Mouse (Mus musculus) kidney, embryonic 14.5 days (tissue): Measurements from ENCODE around the gene Tbc1d13. TPM values are rescaled to one million over a fixed set of nuclear protein-coding genes. Genes with fewer than 3 reads are reported as not detected.

ENCODE experiments used
- ATAC-seq: fragments of 200-750 bp; cut with Nextera tagmentation; 2 replicates; pipeline ENCODE4 v1.8.0; 2017; ENCODE audit warnings: moderate number of reproducible peaks, mild to moderate bottlenecking, moderate TSS enrichment, moderate library complexity; ENCODE audit not compliant: low FRiP score, low TSS enrichment
- H3K27ac ChIP-seq: fragments of 300-500 bp; sonication (generic); 2 replicates; pipeline ENCODE4 v1.5.1; 2014; ENCODE audit warnings: low read depth, mild to moderate bottlenecking, low read length, moderate library complexity, mixed read lengths
- H3K27me3 ChIP-seq: fragments of 300-500 bp; sonication (generic); 2 replicates; pipeline ENCODE4 v1.6.1; 2014; ENCODE audit warnings: mild to moderate bottlenecking, low read length; ENCODE audit not compliant: control insufficient read depth, insufficient read depth
- H3K36me3 ChIP-seq: fragments of 300-500 bp; sonication (generic); 2 replicates; pipeline ENCODE4 v1.6.1; 2014; ENCODE audit warnings: low read length, mixed read lengths; ENCODE audit not compliant: control insufficient read depth, insufficient read depth
- H3K4me1 ChIP-seq: fragments of 300-500 bp; sonication (generic); 2 replicates; pipeline ENCODE4 v1.6.1; 2014; ENCODE audit warnings: low read length, mixed read lengths; ENCODE audit not compliant: control insufficient read depth, insufficient read depth
- H3K4me2 ChIP-seq: fragments of 300-500 bp; sonication (generic); replicated peaks from 2 replicates; pipeline ENCODE4 v1.6.1; 2014; ENCODE audit warnings: low read depth, mild to moderate bottlenecking, low read length
- H3K4me3 ChIP-seq: fragments of 300-500 bp; sonication (generic); 2 replicates; pipeline ENCODE4 v1.5.1; 2014; ENCODE audit warnings: mild to moderate bottlenecking, low read length
- H3K9ac ChIP-seq: fragments of 300-500 bp; sonication (generic); 2 replicates; pipeline ENCODE4 v1.6.1; 2014; ENCODE audit warnings: low read depth, mild to moderate bottlenecking, low read length, moderate library complexity
- H3K9me3 ChIP-seq: fragments of 300-500 bp; sonication (generic); 2 replicates; pipeline ENCODE4 v1.6.1; 2016; ENCODE audit warnings: low read length; ENCODE audit not compliant: control insufficient read depth
- WGBS: fragments of 180-500 bp; shearing (Covaris S2); extraction: QIAGEN DNeasy Blood & Tissue Kit; methylation state at CpG from one replicate; pipeline ENCODE4 v1.1.7; 2014; 5-methylcytosine and 5-hydroxymethylcytosine counted together
- polyA plus RNA-seq: library from polyadenylated mRNA; unstranded; fragments of >200 nt; fragmentation: Nextera tagmentation; extraction: Ambion mirVana; gene quantifications from 2 replicates; pipeline ENCODE4 v1.2.1, GENCODE M21; 2014

The Tbc1d13 gene
- polyA plus RNA-seq, 1 experiment from 2014 or later, result 15.3 TPM

DNA sequence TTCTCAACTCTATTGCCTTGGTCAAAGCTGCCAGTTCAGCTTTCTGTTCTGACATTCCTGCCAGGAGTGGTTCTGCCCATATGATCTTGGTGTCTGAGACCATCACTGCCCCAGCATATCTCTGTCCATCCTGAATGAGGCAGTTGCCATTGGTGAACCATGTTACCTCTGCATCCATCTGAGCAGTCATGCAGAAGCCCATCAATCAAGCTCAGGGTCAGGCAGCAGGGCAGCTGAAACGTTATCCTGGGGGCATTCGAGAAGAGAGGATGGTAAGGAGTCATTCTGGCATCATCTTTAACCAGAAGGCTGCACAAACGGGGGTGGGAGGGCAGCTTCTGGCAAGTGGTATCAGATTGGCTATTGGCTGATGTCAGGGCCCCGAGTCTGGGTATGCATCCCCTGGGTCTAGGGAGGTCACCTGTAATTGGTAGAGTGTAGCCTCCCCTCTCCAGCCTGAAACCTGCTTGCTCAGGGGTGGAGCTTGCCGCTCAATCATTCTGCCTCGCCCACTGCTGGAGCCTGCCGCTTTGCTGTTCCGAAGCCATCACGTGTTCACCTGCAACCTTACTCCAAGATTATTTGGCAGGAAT, 30.9 kb downstream of the Tbc1d13 start:
- H3K4me2 ChIP-seq, result no peak overlapping the region
- H3K4me3 ChIP-seq, result no peak overlapping the region
- 26% methylated on average over 9 of the region's 9 CpGs for WGBS
- H3K4me1 ChIP-seq, result 0 out of 2 replicates have a peak, but pooled peaks cover 3% of the 10 kb centered on the region
- no peak overlapping the region for H3K9ac ChIP-seq
- H3K9me3 ChIP-seq, result peaks cover 15% of the 10 kb centered on the region
- no peak overlapping the region for H3K27ac ChIP-seq
- peak; percentile 65 for ATAC-seq
- H3K36me3 ChIP-seq, result no peaks in the 10 kb centered on the region
- H3K27me3 ChIP-seq, result no peaks in the 10 kb centered on the region

DNA sequence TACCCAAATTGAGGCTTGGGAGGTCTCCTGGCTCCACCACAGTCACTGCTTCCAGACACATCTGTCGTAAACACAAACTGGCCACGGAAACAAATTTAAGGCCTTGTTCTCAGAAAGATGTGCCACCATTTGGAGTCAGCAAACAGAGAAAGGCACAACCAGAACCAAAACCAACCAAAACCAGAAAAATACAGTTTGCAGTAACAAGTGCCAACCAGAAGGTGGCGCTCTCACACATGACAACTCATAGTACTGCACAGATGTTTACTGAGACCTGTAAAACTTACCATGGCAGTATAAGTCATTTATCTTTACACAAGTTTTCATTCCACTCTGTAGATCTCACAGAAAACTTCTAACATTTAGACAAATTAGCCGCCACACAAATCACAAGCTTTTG, 33.1 kb downstream of the Tbc1d13 start:
- Histone ChIP-seq H3K27ac (no peak overlapping the region), H3K4me1 (0 out of 2 replicates have a peak, but pooled peaks cover 3% of the 10 kb centered on the region), H3K27me3 (no peaks in the 10 kb centered on the region), H3K36me3 (no peaks in the 10 kb centered on the region), H3K4me3 (no peak overlapping the region), H3K9ac (no peak overlapping the region), H3K4me2 (no peak overlapping the region), H3K9me3 (peaks cover 15% of the 10 kb centered on the region)
- ATAC-seq, result no peak
- WGBS, result 57% methylated on average over 4 of the region's 4 CpGs

DNA sequence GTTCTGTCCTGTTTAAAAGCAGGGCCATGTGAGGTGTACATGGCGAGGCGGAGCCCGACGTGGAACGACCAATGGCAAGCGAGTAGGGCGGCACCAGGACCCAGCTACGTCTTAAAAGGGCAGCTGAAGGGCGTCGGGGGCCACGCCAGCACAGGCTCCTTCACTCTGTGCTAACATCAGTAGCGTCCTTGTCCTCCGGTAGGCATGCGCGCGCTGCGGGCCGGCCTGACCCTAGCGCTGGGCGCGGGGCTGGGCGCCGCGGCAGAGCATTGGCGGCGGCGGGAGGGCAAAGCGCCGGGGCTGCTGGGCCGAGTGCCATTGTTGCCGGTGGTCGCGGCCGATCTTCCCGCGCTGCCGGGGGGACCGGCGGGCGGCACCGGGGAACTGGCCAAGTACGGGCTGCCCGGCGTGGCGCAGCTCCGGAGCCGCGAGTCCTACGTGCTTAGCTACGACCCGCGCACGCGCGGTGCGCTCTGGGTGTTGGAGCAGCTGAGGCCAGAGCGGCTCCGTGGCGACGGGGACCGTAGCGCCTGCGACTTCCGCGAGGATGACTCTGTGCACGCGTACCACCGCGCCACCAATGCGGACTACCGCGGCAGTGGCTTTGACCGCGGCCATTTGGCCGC, 37.9 kb downstream of the Tbc1d13 start, which contains the start of gene Endog:
TSS of gene Endog (plus strand) at position 123 of the 626 bp plus-strand sequence.
- 1% methylated on average over 71 of the region's 75 CpGs for WGBS
- Histone ChIP-seq H3K4me1 (no peaks in the 10 kb centered on the region), H3K36me3 (peaks cover 39% of the 10 kb centered on the region), H3K27me3 (no peaks in the 10 kb centered on the region), H3K4me3 (peak within 1 kb of the TSS; percentile 65), H3K9ac (peak within 1 kb of the TSS; percentile 79), H3K27ac (peak within 1 kb of the TSS; percentile 73), H3K4me2 (peak within 1 kb of the TSS; percentile 84), H3K9me3 (peaks cover 9% of the 10 kb centered on the region)
- peak; percentile 91 for ATAC-seq

- peak; percentile 20 for ATAC-seq
- Histone ChIP-seq H3K27me3 (no peaks in the 10 kb centered on the region), H3K36me3 (peaks cover 43% of the 10 kb centered on the region)
Observed at GRCm38 (mm10) chr2:30171997-30172382, 38.4 kb downstream of the Tbc1d13 start.

DNA sequence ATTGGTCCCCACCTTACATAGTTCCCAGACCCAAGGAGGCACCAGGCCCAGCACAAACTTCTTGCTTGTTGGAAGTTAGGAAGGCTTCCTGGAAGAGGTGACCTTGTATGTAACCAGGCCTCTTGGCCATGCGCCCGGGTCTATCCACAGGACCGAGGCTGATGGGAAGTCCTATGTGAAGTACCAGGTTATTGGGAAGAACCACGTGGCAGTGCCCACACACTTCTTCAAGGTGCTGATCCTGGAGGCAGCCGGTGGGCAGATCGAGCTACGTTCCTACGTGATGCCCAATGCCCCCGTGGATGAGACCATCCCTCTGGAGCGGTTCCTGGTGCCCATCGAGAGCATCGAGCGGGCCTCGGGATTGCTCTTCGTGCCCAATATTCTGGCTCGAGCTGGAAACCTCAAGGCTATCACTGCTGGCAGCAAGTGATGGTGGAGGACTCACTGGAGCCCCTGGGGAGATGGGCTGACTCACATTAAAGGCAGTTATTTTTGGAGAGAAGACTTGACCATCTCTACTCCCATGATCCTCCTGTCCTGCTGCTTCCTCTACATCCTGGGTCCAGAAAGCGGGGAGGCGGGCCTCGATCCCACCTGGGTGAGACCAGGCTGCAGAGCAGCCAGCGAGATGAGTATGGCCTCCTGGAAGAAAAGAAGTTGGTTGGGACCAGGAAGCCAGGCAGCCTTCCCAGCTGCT, 40.1 kb downstream of the Tbc1d13 start:
- Histone ChIP-seq H3K27ac (no peak overlapping the region), H3K9me3 (0 out of 2 replicates have a peak, but pooled peaks cover 3% of the 10 kb centered on the region), H3K4me1 (peaks cover 8% of the 10 kb centered on the region), H3K9ac (no peak overlapping the region), H3K36me3 (peaks cover 43% of the 10 kb centered on the region), H3K27me3 (no peaks in the 10 kb centered on the region), H3K4me3 (no peak overlapping the region), H3K4me2 (no peak overlapping the region)
- WGBS, result 95% methylated on average over 20 of the region's 20 CpGs
- no peak for ATAC-seq

More at GRCm38 (mm10) chr2:30171997-30172382, 38.4 kb downstream of the Tbc1d13 start:
- WGBS, result 1% methylated on average over 19 of the region's 19 CpGs
- 0 out of 2 replicates have a peak, but pooled peaks cover 1% of the 10 kb centered on the region for H3K4me1 ChIP-seq
- no peak overlapping the region for H3K27ac ChIP-seq
- H3K4me2 ChIP-seq, result peak overlapping the region; percentile 84
- H3K9me3 ChIP-seq, result peaks cover 4% of the 10 kb centered on the region
- peak overlapping the region; percentile 79 for H3K9ac ChIP-seq
- peak overlapping the region; percentile 65 for H3K4me3 ChIP-seq

DNA sequence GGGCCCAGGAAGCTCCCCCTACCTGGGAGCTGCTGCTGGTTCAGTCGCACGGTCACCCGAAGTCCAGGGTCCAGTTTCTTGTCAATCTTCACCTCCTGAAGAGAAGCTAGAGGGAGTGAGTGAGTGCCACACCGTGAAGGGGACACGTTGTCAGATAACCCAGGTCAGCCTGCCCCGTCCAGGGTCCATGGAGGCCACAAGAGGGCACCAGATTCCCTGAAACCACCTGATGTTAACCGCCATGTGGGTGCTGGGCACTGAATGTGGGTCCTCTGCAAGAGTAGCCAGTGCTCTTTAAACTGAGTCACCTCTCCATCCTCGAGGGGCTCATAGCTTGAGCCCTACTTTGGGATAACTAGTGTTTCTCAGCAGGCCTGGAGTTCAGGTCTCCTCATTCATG, 42.4 kb downstream of the Tbc1d13 start:
- 94% methylated on average over 8 of the region's 8 CpGs for WGBS
- Histone ChIP-seq H3K4me3 (no peak overlapping the region), H3K9ac (no peak overlapping the region), H3K27me3 (no peaks in the 10 kb centered on the region), H3K4me2 (no peak overlapping the region), H3K4me1 (peaks cover 8% of the 10 kb centered on the region), H3K9me3 (0 out of 2 replicates have a peak, but pooled peaks cover 3% of the 10 kb centered on the region), H3K36me3 (peaks cover 43% of the 10 kb centered on the region), H3K27ac (no peak overlapping the region)
- no peak for ATAC-seq

- H3K4me2 ChIP-seq, result no peak overlapping the region
- H3K4me3 ChIP-seq, result no peak overlapping the region
- peaks cover 8% of the 10 kb centered on the region for H3K4me1 ChIP-seq
- no peak for ATAC-seq
- H3K27me3 ChIP-seq, result no peaks in the 10 kb centered on the region
- no peak overlapping the region for H3K9ac ChIP-seq
- H3K27ac ChIP-seq, result no peak overlapping the region
- WGBS, result 92% methylated on average over 2 of the region's 2 CpGs
- H3K9me3 ChIP-seq, result 0 out of 2 replicates have a peak, but pooled peaks cover 3% of the 10 kb centered on the region
- peaks cover 43% of the 10 kb centered on the region for H3K36me3 ChIP-seq
Observed at GRCm38 (mm10) chr2:30176561-30176960, 43.0 kb downstream of the Tbc1d13 start.

GRCm38 (mm10) chr2:30177700-30178675, 44.4 kb downstream of the Tbc1d13 start, which contains the start of gene Spout1:
Gene Spout1 (minus strand): TSS chr2:30178459.
- no peaks in the 10 kb centered on the region for H3K27me3 ChIP-seq
- peak within 1 kb of the TSS; percentile 79 for H3K9ac ChIP-seq
- peak; percentile 97 for ATAC-seq
- H3K4me3 ChIP-seq, result peak within 1 kb of the TSS; percentile 81
- H3K36me3 ChIP-seq, result peaks cover 39% of the 10 kb centered on the region
- peak within 1 kb of the TSS; percentile 82 for H3K4me2 ChIP-seq
- H3K27ac ChIP-seq, result peak within 1 kb of the TSS; percentile 56; the same call in 1 of the 2 replicates
- WGBS, result 2% methylated on average over 51 of the region's 54 CpGs
- H3K4me1 ChIP-seq, result peaks cover 8% of the 10 kb centered on the region
- H3K9me3 ChIP-seq, result 0 out of 2 replicates have a peak, but pooled peaks cover 3% of the 10 kb centered on the region
